Comparison of ENCODE assay signal across 13 mouse cellular contexts in genomic region chr13:63634294-63634693, GRCm38 (mm10).
"Had no signal": no experiment of that assay in that cellular context is flagged by ENCODE, and none has a peak within 500 bp of the region (broad histone marks: within the 10 kb centered on the region; RNA-seq: fewer than 3 reads in every experiment).

No protein-coding gene starts in this region.

- ATAC-seq: liver, embryonic 12.5 days; midbrain, embryonic 16.5 days had no signal

- H3K4me2 ChIP-seq: liver, embryonic 12.5 days; lung, embryonic 14.5 days; midbrain, embryonic 12.5 days had no signal

- H3K4me3 ChIP-seq: layer of hippocampus, adult 2 months; limb, embryonic 10.5 days; liver, embryonic 12.5 days; midbrain, embryonic 12.5 days had no signal

- H3K9me3 ChIP-seq: limb, embryonic 10.5 days; liver, embryonic 12.5 days; midbrain, embryonic 12.5 days had no signal

- H3K9ac ChIP-seq: liver, embryonic 12.5 days; lung, embryonic 14.5 days; midbrain, embryonic 12.5 days had no signal

- DNase-seq: kidney, postnatal 10 days; kidney, postnatal 4 days; lung, embryonic 14.5 days; lung, postnatal 10 days; lung, postnatal 4 days; right cerebral cortex, adult 18-20 months; right cerebral cortex, postnatal 25 days; thymus, postnatal 4 days had no signal

- H3K36me3 ChIP-seq: limb, embryonic 10.5 days; liver, embryonic 12.5 days; midbrain, embryonic 12.5 days had no signal

- H3K27ac ChIP-seq: layer of hippocampus, adult 2 months; limb, embryonic 10.5 days; liver, embryonic 12.5 days; midbrain, embryonic 12.5 days had no signal

- H3K4me1 ChIP-seq: liver, embryonic 12.5 days; midbrain, embryonic 12.5 days had no signal

- H3K27me3 ChIP-seq: liver, embryonic 12.5 days had no signal
